Mouse (Mus musculus) regulatory T cell (primary cell): Measurements from ENCODE around the gene Atoh8.

ENCODE experiments used
- in situ Hi-C: fragments of 300-600 bp; cut with MboI, MseI; formaldehyde crosslinking; loops from one replicate; pipeline ENCODE4 v1.15.1; 2025; ENCODE audit warnings: high pct_unique_total_duplicates

The Atoh8 gene

GRCm38 (mm10) chr6:72196660-72197059 is 38.7 kb downstream of the Atoh8 start:
- in situ Hi-C loops = no loop called here

GRCm38 (mm10) chr6:72190577-72190976 is 44.8 kb downstream of the Atoh8 start:
- in situ Hi-C loops = loop anchor here (5.0 kb wide), 1 partner anchor 47 kb away; the partner anchor contains the start of gene Atoh8

- in situ Hi-C loops = loop anchor here (5.0 kb wide), 1 partner anchor 47 kb away; the partner anchor contains the start of gene Atoh8
Measured at GRCm38 (mm10) chr6:72190120-72190519, 45.3 kb downstream of the Atoh8 start.

- in situ Hi-C loops = loop anchor here (10.0 kb wide), 1 partner anchor 496 kb away; no protein-coding TSS in a partner anchor
Measured at GRCm38 (mm10) chr6:72189061-72189863, 46.1 kb downstream of the Atoh8 start.

GRCm38 (mm10) chr6:72186809-72187208 is 48.6 kb downstream of the Atoh8 start:
- in situ Hi-C loops = loop anchor here (10.0 kb wide), 1 partner anchor 498 kb away; no protein-coding TSS in a partner anchor

GRCm38 (mm10) chr6:72185893-72186490 is 49.4 kb downstream of the Atoh8 start:
- in situ Hi-C loops = loop anchor here (10.0 kb wide), 1 partner anchor 499 kb away; no protein-coding TSS in a partner anchor

GRCm38 (mm10) chr6:72184576-72184975 is 50.8 kb downstream of the Atoh8 start:
- in situ Hi-C loops = loop anchor here (10.0 kb wide), 1 partner anchor 500 kb away; no protein-coding TSS in a partner anchor

- in situ Hi-C loops = loop anchor here (10.0 kb wide), 1 partner anchor 505 kb away; no protein-coding TSS in a partner anchor
Measured at GRCm38 (mm10) chr6:72179562-72180502, 55.5 kb downstream of the Atoh8 start.

GRCm38 (mm10) chr6:72179006-72179405 is 56.4 kb downstream of the Atoh8 start:
- in situ Hi-C loops = no loop called here

- in situ Hi-C loops = no loop called here
Measured at GRCm38 (mm10) chr6:72177417-72177816, 58.0 kb downstream of the Atoh8 start.

- in situ Hi-C loops = no loop called here
Measured at GRCm38 (mm10) chr6:72176004-72176403, 59.4 kb downstream of the Atoh8 start.

GRCm38 (mm10) chr6:72175419-72175818 is 60.0 kb downstream of the Atoh8 start:
- in situ Hi-C loops = no loop called here

GRCm38 (mm10) chr6:72173350-72173749 is 62.0 kb downstream of the Atoh8 start:
- in situ Hi-C loops = no loop called here

GRCm38 (mm10) chr6:72171391-72171790 is 64.0 kb downstream of the Atoh8 start:
- in situ Hi-C loops = no loop called here

- in situ Hi-C loops = loop anchor here (5.0 to 10.0 kb wide), 2 partner anchors 201 to 234 kb away; no protein-coding TSS in a partner anchor
Measured at GRCm38 (mm10) chr6:72165907-72166306, 69.5 kb downstream of the Atoh8 start.

- in situ Hi-C loops = loop anchor here (5.0 to 10.0 kb wide), 2 partner anchors 200 to 232 kb away; no protein-coding TSS in a partner anchor
Measured at GRCm38 (mm10) chr6:72164321-72165275, 70.8 kb downstream of the Atoh8 start.

- in situ Hi-C loops = loop anchor here (10.0 kb wide), 1 partner anchor 198 kb away; no protein-coding TSS in a partner anchor
Measured at GRCm38 (mm10) chr6:72162155-72162890, 73.1 kb downstream of the Atoh8 start.

GRCm38 (mm10) chr6:72161751-72162150 is 73.6 kb downstream of the Atoh8 start:
- in situ Hi-C loops = loop anchor here (10.0 kb wide), 1 partner anchor 197 kb away; no protein-coding TSS in a partner anchor

GRCm38 (mm10) chr6:72160991-72161390 is 74.4 kb downstream of the Atoh8 start:
- in situ Hi-C loops = loop anchor here (10.0 kb wide), 1 partner anchor 196 kb away; no protein-coding TSS in a partner anchor
